Mouse (Mus musculus): ENCODE results near the gene Dchs2. TPM values are rescaled to one million over a fixed set of nuclear protein-coding genes. Genes with fewer than 3 reads are reported as not detected.

Dchs2 gene
- total and polyA plus RNA-seq, 3 experiments: not detected

DNA sequence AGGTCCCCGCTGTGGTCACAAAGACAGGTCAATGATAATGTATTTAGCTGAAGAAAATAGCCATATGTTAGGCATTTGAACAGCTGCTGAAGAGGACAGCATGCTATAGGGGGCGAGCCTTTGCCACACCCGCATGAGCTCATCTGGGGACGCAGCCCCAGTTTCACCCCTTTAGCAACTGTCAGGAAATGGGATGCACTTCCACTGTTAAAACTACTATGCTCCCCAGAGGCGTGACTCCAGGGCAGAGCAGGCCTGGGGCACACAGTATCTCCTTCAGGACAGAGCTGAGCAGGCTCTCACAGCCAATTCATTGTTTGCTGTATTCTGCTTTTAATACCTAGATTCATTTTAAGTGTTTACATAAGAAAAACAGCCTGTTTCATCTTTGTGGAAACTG is 84.2 kb downstream of the Dchs2 start:
- DNase-seq (ENCODE audit: extremely low read depth): no peak
- dilution Hi-C loops (cut with MboI; ENCODE audit: extremely low pct_ligation_motif_present, extremely low pct_unique_long_range_greater_than_20kb, low sequenced_read_pairs): no loop called here
- Histone ChIP-seq H3K4me3 (replicated peaks in 1 of 3; ENCODE audit: low read depth in 2 of 3, low read length in 2 of 3, poor library complexity in 1 of 3) (no peak overlapping the region), H3K9ac (ENCODE audit: insufficient read depth, low read depth) (no peak overlapping the region), H3K27ac (ENCODE audit: insufficient read depth, low read depth) (no peak overlapping the region), H3K36me3 (replicated peaks in 1 of 2; ENCODE audit: control insufficient read depth in 1 of 2, insufficient read depth in 1 of 2, low read length in 1 of 2) (no peaks in the 10 kb centered on the region), H3K4me2 (ENCODE audit: insufficient read depth, low read depth, poor library complexity, severe bottlenecking) (no peak overlapping the region), H3K9me3 (replicated peaks; ENCODE audit: low read length) (no peaks in the 10 kb centered on the region), H3K79me2 (replicated peaks; ENCODE audit: control insufficient read depth, extremely low read depth, insufficient read depth, poor library complexity, severe bottlenecking) (no peaks in the 10 kb centered on the region), H3K4me1 (ENCODE audit: control insufficient read depth in 1 of 2, insufficient read depth in 2 of 2) (0 out of 4 replicates have a peak, but pooled peaks cover 0 to 1% of the 10 kb centered on the region in 2 experiments), H3K27me3 (replicated peaks) (no peaks in the 10 kb centered on the region)
- in situ Hi-C loops (cut with MboI; ENCODE audit: low pct_ligation_motif_present, low pct_unique_long_range_greater_than_20kb, low sequenced_read_pairs): no loop called here
- no peak for TF ChIP-seq CTCF (conservative IDR thresholded peaks at IDR 0.05 in 1 of 2, IDR thresholded peaks at IDR 0.05 in 1 of 2; ENCODE audit: low read depth in 2 of 2, low read length in 2 of 2)
- no peak for TF ChIP-seq POLR2A (IDR thresholded peaks at IDR 0.05; ENCODE audit: low read depth, low read length)
- TF ChIP-seq IRF4 (IDR thresholded peaks at IDR 0.05; ENCODE audit: low read depth, low read length): no peak
- no peak for TF ChIP-seq MYC (IDR thresholded peaks at IDR 0.05; ENCODE audit: low read depth, low read length)
- no peak for TF ChIP-seq ZNF384 (IDR thresholded peaks at IDR 0.05; ENCODE audit: low read depth, low read length)
- no peak for TF ChIP-seq MEF2A (IDR thresholded peaks at IDR 0.05; ENCODE audit: borderline replicate concordance, low read depth, low read length)
- TF ChIP-seq POLR2AphosphoS2 (IDR thresholded peaks at IDR 0.05; ENCODE audit: low read depth, low read length): no peak
- no peak for TF ChIP-seq NRF1 (IDR thresholded peaks at IDR 0.05; ENCODE audit: low read depth, low read length)
- no peak for TF ChIP-seq UBTF (IDR thresholded peaks at IDR 0.05; ENCODE audit: low read depth, low read length)
- TF ChIP-seq RAD21 (IDR thresholded peaks at IDR 0.05; ENCODE audit: low read depth, low read length): no peak
- TF ChIP-seq EP300 (IDR thresholded peaks at IDR 0.05; ENCODE audit: low read length): no peak
- no peak for TF ChIP-seq MAX (IDR thresholded peaks at IDR 0.05; ENCODE audit: low read length)
- no peak for TF ChIP-seq E2F4 (IDR thresholded peaks at IDR 0.05; ENCODE audit: insufficient replicate concordance, low read depth, low read length)

DNA sequence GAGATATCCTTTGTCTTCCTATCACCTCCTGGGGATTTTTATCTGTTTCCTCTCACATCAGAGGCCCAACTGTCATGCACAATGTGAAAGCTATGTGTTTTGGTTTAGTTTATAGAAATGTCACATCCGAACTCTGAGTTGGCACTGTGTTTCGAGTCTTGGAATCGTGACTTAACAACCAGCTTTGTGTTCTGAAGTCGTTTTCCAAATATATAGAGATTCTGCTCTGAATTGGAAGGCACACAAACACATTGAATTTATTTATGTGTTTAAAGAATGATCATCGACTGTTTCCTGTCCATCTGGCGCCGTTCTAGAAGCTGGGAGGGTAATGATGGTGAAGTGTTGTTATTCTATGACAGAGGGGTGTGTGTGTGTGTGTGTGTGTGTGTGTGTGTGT is 84.8 kb downstream of the Dchs2 start:
- Histone ChIP-seq H3K4me2 (ENCODE audit: insufficient read depth, low read depth, poor library complexity, severe bottlenecking) (no peak overlapping the region), H3K36me3 (replicated peaks in 1 of 2; ENCODE audit: control insufficient read depth in 1 of 2, insufficient read depth in 1 of 2, low read length in 1 of 2) (no peaks in the 10 kb centered on the region), H3K27me3 (replicated peaks) (no peaks in the 10 kb centered on the region), H3K9ac (ENCODE audit: insufficient read depth, low read depth) (no peak overlapping the region), H3K4me3 (replicated peaks in 1 of 3; ENCODE audit: low read depth in 2 of 3, low read length in 2 of 3, poor library complexity in 1 of 3) (no peak overlapping the region), H3K27ac (ENCODE audit: insufficient read depth, low read depth) (no peak overlapping the region), H3K9me3 (replicated peaks; ENCODE audit: low read length) (no peaks in the 10 kb centered on the region), H3K79me2 (replicated peaks; ENCODE audit: control insufficient read depth, extremely low read depth, insufficient read depth, poor library complexity, severe bottlenecking) (no peaks in the 10 kb centered on the region), H3K4me1 (ENCODE audit: control insufficient read depth in 1 of 2, insufficient read depth in 2 of 2) (no peaks in the 10 kb centered on the region)
- no peak for DNase-seq (ENCODE audit: extremely low read depth)
- in situ Hi-C loops (cut with MboI; ENCODE audit: low pct_ligation_motif_present, low pct_unique_long_range_greater_than_20kb, low sequenced_read_pairs) (no loop called here), dilution Hi-C loops (cut with MboI; ENCODE audit: extremely low pct_ligation_motif_present, extremely low pct_unique_long_range_greater_than_20kb, low sequenced_read_pairs) (no loop called here)
- TF ChIP-seq TBP (conservative IDR thresholded peaks at IDR 0.05; ENCODE audit: low read depth, low read length) (no peak), ZNF384 (IDR thresholded peaks at IDR 0.05; ENCODE audit: low read depth, low read length) (no peak), USF2 (conservative IDR thresholded peaks at IDR 0.05; ENCODE audit: low read depth, low read length) (no peak), HCFC1 (IDR thresholded peaks at IDR 0.05; ENCODE audit: low read depth, low read length) (no peak), CHD1 (IDR thresholded peaks at IDR 0.05; ENCODE audit: low read depth, low read length) (no peak), KAT2A (IDR thresholded peaks at IDR 0.05; ENCODE audit: insufficient replicate concordance, low read length) (no peak), CTCF (conservative IDR thresholded peaks at IDR 0.05 in 1 of 2, IDR thresholded peaks at IDR 0.05 in 1 of 2; ENCODE audit: low read depth in 2 of 2, low read length in 2 of 2) (no peak)

All from CH12.LX (cell line).